Mouse (Mus musculus) Muller cell, postnatal 12 days (primary cell): ENCODE measurements at regions not wholly inside any gene's neighbourhood (a gene's known extent, or its start where the extent isn't known, plus 50 kb on each side); places are given as distances from the start of the nearest gene placed in this dataset.
A peak's percentile ranks its signal among the peaks of the same experiment; 100 is the strongest.

Experiments
- DNase-seq: peaks from one replicate; pipeline ENCODE4 v3.0.0-alpha.2; 2015; ENCODE audit errors: inconsistent ontology term

- DNase-seq, result no peak
These were observed 615.9 kb upstream of the Ccng1 start for GRCm38 (mm10) chr11:41370995-41371394.

GRCm38 (mm10) chr11:41341107-41341506, 586.0 kb upstream of the Ccng1 start:
- peak; percentile 31 for DNase-seq

- no peak for DNase-seq
These were observed 585.3 kb upstream of the Ccng1 start for GRCm38 (mm10) chr11:41340383-41340782.

GRCm38 (mm10) chr11:41337134-41337533, 582.0 kb upstream of the Ccng1 start:
- DNase-seq, result no peak

DNA sequence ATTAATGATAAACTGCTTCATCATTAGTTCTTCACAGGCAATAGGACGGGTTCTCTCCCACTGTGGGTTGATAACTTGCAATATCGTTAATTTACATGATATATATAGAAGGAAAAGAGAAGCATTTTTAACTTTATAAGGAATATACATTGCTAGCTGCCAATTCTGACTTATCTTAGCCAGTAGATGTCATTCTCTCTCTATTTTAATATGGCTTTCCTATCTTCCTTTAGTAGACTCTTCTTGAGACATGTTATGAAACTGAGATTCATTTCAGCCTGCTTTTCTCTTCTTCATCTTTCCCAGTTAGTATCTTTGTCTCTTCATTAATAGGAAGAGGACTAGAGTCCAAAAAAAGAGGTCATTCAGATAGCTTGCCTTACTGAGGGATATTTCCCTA, 578.6 kb upstream of the Ccng1 start:
- no peak for DNase-seq
